Comparison of ENCODE assay signal across 8 mouse cellular contexts in genomic region chr1:57774001-57774667, GRCm38 (mm10). TPM values are rescaled to one million over a fixed set of nuclear protein-coding genes. Genes with fewer than 3 reads are reported as not detected.
DNase-seq lines count a peak whose midpoint lies in the region; ATAC-seq and TF ChIP-seq lines count a peak whose summit lies in the region.

Gene Spats2l, plus strand, starts transcription at chr1:57774162.

- 4% methylated on average over 22 of the region's 22 CpGs for WGBS in spleen, adult 2 months
- under 1% methylated on average over 22 of the region's 22 CpGs for WGBS in forebrain, embryonic 15.5 days
- under 1% methylated on average over 22 of the region's 22 CpGs for WGBS in lung, embryonic 15.5 days

- peak within 1 kb of the TSS; percentile 50 for H3K27ac ChIP-seq in spleen, adult 2 months (ENCODE audit: insufficient read depth, low read length)
- peak within 1 kb of the TSS; percentile 89 for H3K27ac ChIP-seq in forebrain, embryonic 15.5 days (replicated peaks)
- H3K27ac ChIP-seq in lung, embryonic 15.5 days = peak within 1 kb of the TSS; percentile 94

- peak within 1 kb of the TSS; percentile 84 for H3K9ac ChIP-seq in forebrain, embryonic 15.5 days (replicated peaks)
- H3K9ac ChIP-seq in lung, embryonic 15.5 days = peak within 1 kb of the TSS; percentile 79

- H3K9me3 ChIP-seq in forebrain, embryonic 15.5 days = no peaks in the 10 kb centered on the region
- H3K9me3 ChIP-seq in lung, embryonic 15.5 days = no peaks in the 10 kb centered on the region

- H3K4me3 ChIP-seq in spleen, adult 2 months (ENCODE audit: extremely low read depth, insufficient read depth, insufficient read length) = peak within 1 kb of the TSS; percentile 44; the same call in 1 of the 2 replicates
- H3K4me3 ChIP-seq in forebrain, embryonic 15.5 days = peak within 1 kb of the TSS; percentile 80
- H3K4me3 ChIP-seq in lung, embryonic 15.5 days = peak within 1 kb of the TSS; percentile 66

- TF ChIP-seq POLR2A in spleen, adult 2 months (IDR thresholded peaks at IDR 0.05; ENCODE audit: low read depth, low read length) = no peak

- peaks cover 4% of the 10 kb centered on the region; the same call in 1 of the 2 replicates for H3K4me1 ChIP-seq in spleen, adult 2 months (ENCODE audit: control insufficient read depth, insufficient read depth, insufficient read length)
- peaks cover 19% of the 10 kb centered on the region for H3K4me1 ChIP-seq in forebrain, embryonic 15.5 days
- H3K4me1 ChIP-seq in lung, embryonic 15.5 days = peaks cover 20% of the 10 kb centered on the region

- no peak for TF ChIP-seq CTCF in spleen, adult 2 months (IDR thresholded peaks at IDR 0.05; ENCODE audit: extremely low read depth, insufficient read depth, insufficient read length, insufficient replicate concordance)

- ATAC-seq in forebrain, embryonic 15.5 days (replicated peaks) = peak; percentile 46
- ATAC-seq in hematopoietic stem cell, adult 5-6 weeks (replicated peaks in 1 of 2; ENCODE audit: insufficient read depth in 1 of 2, low FRiP score in 2 of 2, low TSS enrichment in 1 of 2, low read depth in 1 of 2, poor library complexity in 2 of 2, severe bottlenecking in 2 of 2) = peak; percentile 63 to 68; a peak in 3 of 4 replicates
- peak; percentile 68 for ATAC-seq in lung, embryonic 15.5 days (ENCODE audit: borderline replicate concordance, extremely low read depth, low FRiP score, low TSS enrichment)
- no peak for ATAC-seq in inflammation-experienced regulatory T-cells, adult 6 months

- no peak for DNase-seq in spleen, adult 2 months (ENCODE audit: low read depth in 1 of 2, low spot score in 2 of 2)
- DNase-seq in spleen, postnatal 36 days (ENCODE audit: low spot score in 2 of 2) = no peak
- peak; percentile 12 for DNase-seq in layer of hippocampus, adult 9-11 months
- DNase-seq in retina, postnatal 7 days (ENCODE audit: low read depth, low spot score) = peak; percentile 17

- H3K4me2 ChIP-seq in forebrain, embryonic 15.5 days (replicated peaks) = peak within 1 kb of the TSS; percentile 86
- peak within 1 kb of the TSS; percentile 85 for H3K4me2 ChIP-seq in lung, embryonic 15.5 days

- H3K36me3 ChIP-seq in spleen, adult 2 months (ENCODE audit: control insufficient read depth, insufficient read depth, low read length) = no peaks in the 10 kb centered on the region
- H3K36me3 ChIP-seq in forebrain, embryonic 15.5 days = no peaks in the 10 kb centered on the region
- no peaks in the 10 kb centered on the region for H3K36me3 ChIP-seq in lung, embryonic 15.5 days

- H3K27me3 ChIP-seq in spleen, adult 2 months (ENCODE audit: control insufficient read depth, insufficient read depth, low read length) = peaks cover 12% of the 10 kb centered on the region
- no peaks in the 10 kb centered on the region for H3K27me3 ChIP-seq in forebrain, embryonic 15.5 days
- H3K27me3 ChIP-seq in lung, embryonic 15.5 days = no peaks in the 10 kb centered on the region

RNA-seq across cellular contexts. Expression of gene Spats2l, which starts in this region (rescaled TPM):
- polyA plus RNA-seq in spleen, adult 2 months (2012; rRNA removed) = 0.83 and 1.1 TPM in 2 replicates
- polyA plus RNA-seq in forebrain, embryonic 15.5 days (2015; fragmentation: Nextera tagmentation; extraction: Ambion mirVana) = 50.6 and 53.1 TPM in 2 replicates
- not detected in 2 replicates for total RNA-seq in hematopoietic stem cell, adult 5-6 weeks (2017)
- 73.7 and 79.6 TPM in 2 replicates for polyA plus RNA-seq in lung, embryonic 15.5 days (2015; fragmentation: Nextera tagmentation; extraction: Ambion mirVana)
- 1 to 10 TPM in 1 of 3 experiments, under 1 TPM in 2; 0.50 to 2.0 (median 0.73) TPM for polyA plus RNA-seq in inflammation-experienced regulatory T-cells, adult 6 months (2017; shearing (Covaris generic))

Comparison
In these comparisons a context has a peak if more than half of its experiments do, and no peak if none do; other contexts are left out.
1. RNA of gene Spats2l (polyA plus RNA-seq): 73.7 to 79.6 TPM in lung, embryonic 15.5 days and 50.6 to 53.1 TPM in forebrain, embryonic 15.5 days; 0.83 to 1.1 TPM in spleen, adult 2 months and 0.50 to 2.0 TPM in inflammation-experienced regulatory T-cells, adult 6 months; every median in the first group is over 10 times any median in the second.
2. Peak in ATAC-seq in hematopoietic stem cell, adult 5-6 weeks; RNA of the gene not detected or under 1 TPM.
3. DNase-seq: peak in layer of hippocampus, adult 9-11 months (single experiment) and retina, postnatal 7 days (single experiment); none in spleen, adult 2 months (0 of 2) and spleen, postnatal 36 days (0 of 2).
4. Peak in every context shown above with its lines, with median percentiles within 50 percentile points of each other: H3K27ac ChIP-seq and H3K4me3 ChIP-seq.